11 mouse cellular contexts compared by ENCODE assay signal in genomic region chr4:154585779-154586178, GRCm38 (mm10). TPM values are rescaled to one million over a fixed set of nuclear protein-coding genes. Genes with fewer than 3 reads are reported as not detected.
DNase-seq lines count a peak whose midpoint lies in the region; ATAC-seq and TF ChIP-seq lines count a peak whose summit lies in the region.
"Had no signal": no experiment of that assay in that cellular context is flagged by ENCODE, and none has a peak within 500 bp of the region (broad histone marks: within the 10 kb centered on the region; RNA-seq: fewer than 3 reads in every experiment).

No protein-coding gene starts in this region.

- H3K4me1 ChIP-seq in heart, embryonic 12.5 days (replicated peaks), result peaks cover 66% of the 10 kb centered on the region
- H3K4me1 ChIP-seq in embryonic facial prominence, embryonic 11.5 days (ENCODE audit: control insufficient read depth, insufficient read depth, low read length), result peaks cover 25% of the 10 kb centered on the region
- peaks cover 26% of the 10 kb centered on the region for H3K4me1 ChIP-seq in lung, postnatal 0 days (ENCODE audit: insufficient read depth, low read depth, low read length)

- no peaks in the 10 kb centered on the region for H3K36me3 ChIP-seq in heart, embryonic 12.5 days
- H3K36me3 ChIP-seq in embryonic facial prominence, embryonic 11.5 days (replicated peaks; ENCODE audit: control insufficient read depth, insufficient read depth, low read depth, low read length), result no peaks in the 10 kb centered on the region
- no peaks in the 10 kb centered on the region for H3K36me3 ChIP-seq in lung, postnatal 0 days (ENCODE audit: insufficient read depth, low read length)
- H3K36me3 ChIP-seq: neural tube, embryonic 12.5 days had no signal

- peak overlapping the region; percentile 66; the same call in 1 of the 2 replicates for H3K27ac ChIP-seq in heart, embryonic 12.5 days (ENCODE audit: poor library complexity, severe bottlenecking)
- H3K27ac ChIP-seq in embryonic facial prominence, embryonic 11.5 days (replicated peaks; ENCODE audit: low read depth, low read length), result peak overlapping the region; percentile 63
- peak overlapping the region; percentile 74; the same call in 1 of the 2 replicates for H3K27ac ChIP-seq in lung, postnatal 0 days (ENCODE audit: low read length)
- H3K27ac ChIP-seq: macrophage; neural tube, embryonic 12.5 days had no signal

- intact Hi-C loops in heart, postnatal 36 days (cut with DNase I), result no loop called here
- intact Hi-C loops in heart, postnatal 10 days (cut with DNase I), result no loop called here

- ATAC-seq in heart, embryonic 12.5 days (ENCODE audit: insufficient number of reproducible peaks, low FRiP score), result no peak
- ATAC-seq in embryonic facial prominence, embryonic 11.5 days (replicated peaks; ENCODE audit: insufficient number of reproducible peaks, low FRiP score, low TSS enrichment, low read depth), result no peak
- peak; percentile 70 for ATAC-seq in lung, postnatal 0 days

- WGBS in heart, embryonic 12.5 days, result 46% methylated on average over 14 of the region's 14 CpGs
- 41% methylated on average over 14 of the region's 14 CpGs for WGBS in embryonic facial prominence, embryonic 11.5 days
- 58% methylated on average over 14 of the region's 14 CpGs for WGBS in lung, postnatal 0 days

- H3K4me2 ChIP-seq in heart, embryonic 12.5 days, result peak overlapping the region; percentile 3; the same call in 1 of the 2 replicates
- H3K4me2 ChIP-seq in embryonic facial prominence, embryonic 11.5 days (ENCODE audit: low read depth, low read length), result no peak overlapping the region
- no peak overlapping the region for H3K4me2 ChIP-seq in lung, postnatal 0 days (replicated peaks; ENCODE audit: low read depth, low read length)
- H3K4me2 ChIP-seq: neural tube, embryonic 12.5 days had no signal

- TF ChIP-seq CTCF in lung, postnatal 0 days (IDR thresholded peaks at IDR 0.05), result no peak

- no peak overlapping the region for H3K4me3 ChIP-seq in heart, embryonic 12.5 days
- no peak overlapping the region for H3K4me3 ChIP-seq in embryonic facial prominence, embryonic 11.5 days (ENCODE audit: low read depth, low read length)
- H3K4me3 ChIP-seq in lung, postnatal 0 days (ENCODE audit: low read depth, low read length), result no peak overlapping the region
- H3K4me3 ChIP-seq: neural tube, embryonic 12.5 days had no signal

- no peaks in the 10 kb centered on the region for H3K9me3 ChIP-seq in heart, embryonic 12.5 days (replicated peaks)
- no peaks in the 10 kb centered on the region for H3K9me3 ChIP-seq in embryonic facial prominence, embryonic 11.5 days (replicated peaks; ENCODE audit: control insufficient read depth, low read length)
- no peaks in the 10 kb centered on the region for H3K9me3 ChIP-seq in lung, postnatal 0 days (ENCODE audit: low read length)
- H3K9me3 ChIP-seq: neural tube, embryonic 12.5 days had no signal

- TF ChIP-seq EP300 in lung, postnatal 0 days (IDR thresholded peaks at IDR 0.05), result peak; percentile 69

- H3K9ac ChIP-seq in heart, embryonic 12.5 days, result 0 out of 2 replicates have a peak overlapping the region, but pooled peaks have one; percentile 30
- H3K9ac ChIP-seq in embryonic facial prominence, embryonic 11.5 days (replicated peaks; ENCODE audit: low read length), result no peak overlapping the region; the same call in 1 of the 2 replicates
- no peak overlapping the region for H3K9ac ChIP-seq in lung, postnatal 0 days (replicated peaks; ENCODE audit: low read depth)
- H3K9ac ChIP-seq: neural tube, embryonic 12.5 days had no signal

- DNase-seq in heart, postnatal 36 days, result no peak
- DNase-seq in embryonic facial prominence, embryonic 11.5 days (ENCODE audit: low spot score), result peak; percentile 47
- peak; percentile 39 to 46 for DNase-seq in heart, postnatal 10 days
- DNase-seq in lung, postnatal 0 days (ENCODE audit: low spot score), result peak; percentile 79
- no peak for DNase-seq in kidney, postnatal 25 days
- no peak for DNase-seq in left cerebral cortex, adult 11 months (ENCODE audit: low spot score)
- DNase-seq in spleen, postnatal 14 days (ENCODE audit: low spot score in 2 of 2), result no peak
- DNase-seq: thymus, postnatal 14 days had no signal

- 0 out of 2 replicates have a peak, but pooled peaks cover 4% of the 10 kb centered on the region for H3K27me3 ChIP-seq in heart, embryonic 12.5 days (replicated peaks)
- no peaks in the 10 kb centered on the region for H3K27me3 ChIP-seq in embryonic facial prominence, embryonic 11.5 days (ENCODE audit: control insufficient read depth, insufficient read depth, low read length)
- H3K27me3 ChIP-seq in lung, postnatal 0 days (replicated peaks; ENCODE audit: insufficient read depth, low read length), result no peaks in the 10 kb centered on the region

RNA-seq across cellular contexts. Expression of gene Prdm16, which starts 50.9 kb away (rescaled TPM):
- 21.8 and 23.0 TPM in 2 replicates for polyA plus RNA-seq in heart, embryonic 12.5 days (2016; fragmentation: Nextera tagmentation; extraction: Ambion mirVana)
- total RNA-seq in heart, postnatal 36 days (2021), result 10 to 100 TPM; 11.7 to 13.8 TPM
- polyA plus RNA-seq in embryonic facial prominence, embryonic 11.5 days (2014; fragmentation: Nextera tagmentation; extraction: Ambion mirVana), result 22.3 and 28.3 TPM in 2 replicates
- total RNA-seq in heart, postnatal 10 days (2021), result 10 to 100 TPM; 20.7 to 22.2 TPM
- polyA plus RNA-seq in lung, postnatal 0 days (2015; fragmentation: Nextera tagmentation; extraction: Ambion mirVana), result 15.2 and 19.2 TPM in 2 replicates

Comparison
In these comparisons a context has a peak if more than half of its experiments do, and no peak if none do; other contexts are left out.
1. DNase-seq: peak in embryonic facial prominence, embryonic 11.5 days (single experiment), heart, postnatal 10 days (2 of 2) and lung, postnatal 0 days (single experiment); none in heart, postnatal 36 days (0 of 2), kidney, postnatal 25 days (0 of 2), left cerebral cortex, adult 11 months (single experiment) and spleen, postnatal 14 days (0 of 2).
2. Peak in every context shown above with its lines, with median percentiles within 50 percentile points of each other: H3K27ac ChIP-seq.